In the genomic region with DNA sequence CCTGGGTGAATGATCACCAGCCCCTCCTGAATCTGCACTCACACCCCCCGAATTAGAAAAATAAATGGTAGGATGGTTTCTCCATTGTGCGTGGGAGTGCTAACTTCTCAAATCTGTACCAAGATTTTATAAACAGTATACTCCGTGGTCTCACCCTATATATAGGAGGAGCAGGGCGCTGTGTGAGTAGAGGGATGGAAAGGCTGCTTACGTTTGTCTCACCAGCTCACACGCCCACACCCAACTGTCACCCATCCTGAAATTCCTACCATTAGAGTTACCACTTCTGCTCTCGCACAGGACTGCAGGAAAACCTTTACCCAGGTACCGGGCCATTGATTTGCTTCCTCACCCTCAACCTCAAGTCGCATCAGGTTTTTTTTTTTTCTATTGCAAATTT, we compare ENCODE assay signal across 16 mouse cellular contexts. TPM values are rescaled to one million over a fixed set of nuclear protein-coding genes. Genes with fewer than 3 reads are reported as not detected.
"Had no signal": no experiment of that assay in that cellular context is flagged by ENCODE, and none has a peak within 500 bp of the region (broad histone marks: within the 10 kb centered on the region; RNA-seq: fewer than 3 reads in every experiment).

No protein-coding gene starts in this region.

- H3K4me3 ChIP-seq: limb, embryonic 12.5 days; liver, embryonic 13.5 days; lung, embryonic 15.5 days; megakaryocyte, embryonic 14.5 days; midbrain, embryonic 15.5 days; neural tube, embryonic 12.5 days had no signal

- DNase-seq: kidney, adult 9 months; kidney, postnatal 10 days; kidney, postnatal 4 days; liver; liver, embryonic 13.5 days; liver, postnatal 0 days; lung, postnatal 14 days; thymus, postnatal 4 days had no signal

- ATAC-seq: intestine, embryonic 16.5 days; liver, postnatal 0 days; midbrain, embryonic 15.5 days had no signal

- H3K27ac ChIP-seq: limb, embryonic 12.5 days; liver, embryonic 13.5 days; lung, embryonic 15.5 days; macrophage; midbrain, embryonic 15.5 days; neural tube, embryonic 12.5 days had no signal

RNA-seq across cellular contexts. Expression of gene Tdrd1, which starts 57.0 kb away (rescaled TPM):
- total RNA-seq: neutrophil, adult 5-6 weeks had no signal
